Mouse (Mus musculus) lung, adult 2 months (tissue): ENCODE measurements around the gene Wfdc21. TPM values are rescaled to one million over a fixed set of nuclear protein-coding genes. Genes with fewer than 3 reads are reported as not detected.

Source experiments
- DNase-seq: peaks from one replicate; pipeline ENCODE4 v3.0.0; 2022
- H3K4me1 ChIP-seq: fragments of 200-500 bp; 2 replicates; pipeline ENCODE4 v1.6.1; 2011; ENCODE audit warnings: low read length; ENCODE audit not compliant: control insufficient read depth, insufficient read depth
- H3K4me3 ChIP-seq: fragments of 200-500 bp; replicated peaks from 2 replicates; pipeline ENCODE3; 2011; ENCODE audit warnings: low read depth, mild to moderate bottlenecking, control low read depth, low read length; ENCODE audit errors: extremely low read depth
- CTCF ChIP-seq: fragments of 200-500 bp; IDR thresholded peaks from 2 replicates; pipeline ENCODE4 v1.5.1; 2011; ENCODE audit warnings: mild to moderate bottlenecking, low read length, control low read depth; ENCODE audit not compliant: insufficient read depth
- POLR2A ChIP-seq: fragments of 200-500 bp; IDR thresholded peaks from 2 replicates; pipeline ENCODE4 v1.6.1; 2011; ENCODE audit warnings: low read depth, mild to moderate bottlenecking, control low read depth, low read length, borderline replicate concordance; ENCODE audit errors: extremely low read depth
- WGBS: fragments of 180-500 bp; shearing (Covaris S2); methylation state at CpG from one replicate; pipeline ENCODE4 v1.1.7; 2018; 5-methylcytosine and 5-hydroxymethylcytosine counted together
- polyA plus RNA-seq: library from polyadenylated mRNA; depleted of rRNA; stranded (reverse); fragments of >200 nt; gene quantifications from 2 replicates; pipeline ENCODE4 v1.2.3, GENCODE M21; 2012; rRNA removed

The Wfdc21 gene
- polyA plus RNA-seq, 1 experiment = 16.9 TPM

DNA sequence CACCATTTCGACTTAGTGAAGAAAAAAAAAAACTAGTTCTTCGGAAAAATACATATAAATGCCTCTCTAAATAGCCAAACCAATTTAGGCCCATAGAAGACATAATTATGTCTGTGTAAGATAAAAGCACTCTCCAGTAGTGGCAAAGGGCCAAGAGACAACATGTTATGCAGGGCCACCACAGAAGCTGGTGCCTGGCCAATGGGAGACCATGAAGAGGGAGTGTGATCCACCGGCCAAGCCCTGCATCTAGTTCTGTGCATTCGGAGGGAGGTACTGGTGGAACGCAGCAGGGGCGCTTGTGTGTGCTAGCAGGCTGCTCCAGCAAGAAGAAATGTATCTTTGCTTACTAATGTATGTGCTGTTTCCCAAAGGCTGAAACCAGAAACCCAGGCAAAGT, 49.4 kb downstream of the Wfdc21 start:
- no peak for DNase-seq

DNA sequence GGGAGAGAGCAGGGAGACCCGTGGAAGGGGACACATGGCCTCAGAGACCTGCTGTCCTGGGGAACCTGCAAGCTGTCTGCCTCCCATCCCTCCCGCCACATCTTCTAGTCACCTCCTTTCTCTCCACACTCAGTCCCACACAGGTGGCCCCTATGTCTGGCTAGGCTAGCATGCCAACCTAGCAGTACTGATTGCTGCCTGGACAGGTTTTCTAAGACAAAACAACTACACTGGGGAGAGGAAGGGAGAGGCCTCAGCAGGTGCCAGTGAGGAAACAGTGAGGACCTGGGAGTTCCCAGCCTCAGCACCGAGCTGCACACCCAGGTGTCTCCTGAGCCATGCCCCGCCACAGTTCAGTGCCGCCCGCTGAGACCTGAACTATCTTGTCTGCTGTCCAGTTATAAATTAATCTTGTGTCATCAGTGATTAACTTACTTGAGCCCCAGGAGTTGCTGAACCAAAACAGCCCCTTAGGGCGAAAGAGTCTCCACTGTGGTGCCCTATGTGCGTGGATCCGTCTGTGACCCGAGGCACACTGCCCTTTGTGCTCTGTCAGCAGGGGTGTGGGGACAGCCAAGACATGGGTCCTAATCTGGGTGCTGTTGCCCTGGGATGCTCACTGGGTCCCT, 50.4 kb downstream of the Wfdc21 start:
- TF ChIP-seq POLR2A = no peak
- no peak for TF ChIP-seq CTCF
- no peaks in the 10 kb centered on the region; the same call in 1 of the 2 replicates for H3K4me1 ChIP-seq
- H3K4me3 ChIP-seq = no peak overlapping the region
- DNase-seq = no peak
- WGBS = 74% methylated on average over 10 of the region's 10 CpGs

More for the DNA sequence above, 49.4 kb downstream of the Wfdc21 start:
- 70% methylated on average over 6 of the region's 6 CpGs for WGBS
- H3K4me1 ChIP-seq = no peaks in the 10 kb centered on the region; the same call in 1 of the 2 replicates
- TF ChIP-seq CTCF = no peak
- TF ChIP-seq POLR2A = no peak
- no peak overlapping the region for H3K4me3 ChIP-seq

DNA sequence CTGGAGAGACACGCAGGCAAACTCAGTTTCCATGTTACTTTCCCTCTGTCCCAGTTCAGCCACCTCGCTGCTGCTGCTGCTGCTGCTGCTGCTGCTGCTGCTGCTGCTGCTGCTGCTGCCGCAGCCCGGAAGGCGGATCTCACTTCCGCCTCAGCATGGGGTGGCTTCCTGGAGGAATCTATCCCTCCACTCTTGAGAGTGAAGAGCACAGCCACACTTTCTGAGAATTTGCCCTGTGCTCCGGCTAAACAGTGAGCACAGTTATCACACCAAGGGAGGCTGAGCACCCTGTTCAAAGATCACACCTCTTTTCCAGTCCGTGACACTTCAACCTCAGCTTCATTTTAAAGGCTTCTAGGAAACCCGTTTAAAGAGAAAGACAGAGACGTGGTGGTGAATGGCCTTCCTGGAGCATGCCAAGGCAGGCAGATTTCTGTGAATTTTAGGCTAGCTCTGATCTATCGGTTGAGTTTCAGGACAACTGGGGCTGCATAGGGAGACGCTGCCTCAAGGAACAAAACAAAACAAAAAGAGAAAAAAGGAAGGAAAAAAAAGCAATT, 53.2 kb downstream of the Wfdc21 start:
- DNase-seq = no peak
- Histone ChIP-seq H3K4me1 (no peaks in the 10 kb centered on the region), H3K4me3 (no peak overlapping the region)
- TF ChIP-seq CTCF (no peak), POLR2A (no peak)
- WGBS = 55% methylated on average over 12 of the region's 12 CpGs

DNA sequence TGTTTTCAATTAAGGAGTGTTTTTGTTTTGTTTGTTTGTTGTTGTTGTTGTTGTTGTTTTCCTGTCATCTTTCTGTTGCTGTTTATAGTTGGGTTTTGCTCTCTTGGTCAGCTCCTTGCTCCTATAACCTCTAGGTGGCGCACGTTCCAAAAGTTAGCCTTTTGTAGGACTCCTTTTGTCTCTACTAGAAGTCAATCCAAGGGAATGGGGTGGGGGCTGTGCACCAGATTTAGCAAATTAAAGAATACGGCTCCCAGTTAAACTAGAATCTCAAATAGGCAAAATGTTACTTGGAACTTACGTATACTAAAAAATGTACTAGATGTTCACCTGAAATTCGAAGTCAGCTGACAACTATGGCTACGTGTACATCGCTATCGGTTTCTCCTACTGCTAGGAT, 55.4 kb downstream of the Wfdc21 start:
- TF ChIP-seq POLR2A (no peak), CTCF (no peak)
- Histone ChIP-seq H3K4me1 (no peaks in the 10 kb centered on the region), H3K4me3 (no peak overlapping the region)
- no peak for DNase-seq
- WGBS = 67% methylated on average over 8 of the region's 8 CpGs

Other genes starting within 250 kb of the Wfdc21 start
- 0.06 TPM in 1 of 2 replicates, not detected in the other for gene Heatr9, start 224.8 kb upstream of the Wfdc21 start, polyA plus RNA-seq
- 70.3 and 198 TPM in 2 replicates for gene Ccl5, start 216.4 kb upstream of the Wfdc21 start, polyA plus RNA-seq
- 3.6 and 8.0 TPM in 2 replicates for gene Ccl9, start 168.3 kb upstream of the Wfdc21 start, polyA plus RNA-seq
- gene Ccl6, start 153.9 kb upstream of the Wfdc21 start, polyA plus RNA-seq = 64.7 and 98.8 TPM in 2 replicates
- gene Rpl9-ps1, start 101.3 kb upstream of the Wfdc21 start, polyA plus RNA-seq = not detected in 2 replicates
- 4.3 and 5.7 TPM in 2 replicates for gene Ccl3, start 97.6 kb upstream of the Wfdc21 start, polyA plus RNA-seq
- 2.6 and 3.2 TPM in 2 replicates for gene Ccl4, start 84.4 kb upstream of the Wfdc21 start, polyA plus RNA-seq
- gene Wfdc17, start 42.9 kb upstream of the Wfdc21 start, polyA plus RNA-seq = 5.2 and 6.0 TPM in 2 replicates
- gene Wfdc18, start 37.9 kb upstream of the Wfdc21 start, polyA plus RNA-seq = not detected in 2 replicates
- gene Heatr6, start 6.8 kb downstream of the Wfdc21 start, polyA plus RNA-seq = 15.8 and 16.8 TPM in 2 replicates
- gene Hnf1b, start 103.1 kb downstream of the Wfdc21 start, polyA plus RNA-seq = 15.2 and 16.3 TPM in 2 replicates
- 2.7 and 4.9 TPM in 2 replicates for gene Ddx52, start 195.1 kb downstream of the Wfdc21 start, polyA plus RNA-seq
- gene Synrg, start 217.5 kb downstream of the Wfdc21 start, polyA plus RNA-seq = 20.6 and 30.5 TPM in 2 replicates